Mouse (Mus musculus) neural tube, embryonic 14.5 days (tissue): ENCODE results near the gene Zfp174. TPM values are rescaled to one million over a fixed set of nuclear protein-coding genes. Genes with fewer than 3 reads are reported as not detected.

Source experiments
- ATAC-seq: fragments of 200-750 bp; cut with Nextera tagmentation; 2 replicates; pipeline ENCODE4 v1.8.0; 2017; ENCODE audit warnings: low read depth, mild to moderate bottlenecking, moderate TSS enrichment, moderate library complexity
- H3K27ac ChIP-seq: fragments of 300-500 bp; sonication (generic); 2 replicates; pipeline ENCODE4 v1.5.1; 2014; ENCODE audit warnings: low read depth, mild to moderate bottlenecking, control low read depth, low read length, moderate library complexity, mixed read lengths
- H3K27me3 ChIP-seq: fragments of 300-500 bp; sonication (generic); 2 replicates; pipeline ENCODE4 v1.6.1; 2014; ENCODE audit warnings: low read length; ENCODE audit not compliant: control insufficient read depth, insufficient read depth
- H3K36me3 ChIP-seq: fragments of 300-500 bp; sonication (generic); 2 replicates; pipeline ENCODE4 v1.6.1; 2014; ENCODE audit warnings: low read length, mixed read lengths; ENCODE audit not compliant: control insufficient read depth, insufficient read depth
- H3K4me1 ChIP-seq: fragments of 300-500 bp; sonication (generic); 2 replicates; pipeline ENCODE4 v1.6.1; 2014; ENCODE audit warnings: low read length; ENCODE audit not compliant: control insufficient read depth, insufficient read depth
- H3K4me2 ChIP-seq: fragments of 300-500 bp; sonication (generic); 2 replicates; pipeline ENCODE4 v1.6.1; 2014; ENCODE audit warnings: mild to moderate bottlenecking, low read depth, low read length, control low read depth
- H3K4me3 ChIP-seq: fragments of 300-500 bp; sonication (generic); 2 replicates; pipeline ENCODE4 v1.5.1; 2014; ENCODE audit warnings: low read depth, low read length, control low read depth, mixed read lengths
- H3K9ac ChIP-seq: fragments of 300-500 bp; sonication (generic); replicated peaks from 2 replicates; pipeline ENCODE4 v1.6.1; 2014; ENCODE audit warnings: low read depth, mild to moderate bottlenecking, control low read depth, low read length, mixed read lengths
- H3K9me3 ChIP-seq: fragments of 300-500 bp; sonication (generic); 2 replicates; pipeline ENCODE4 v1.6.1; 2016; ENCODE audit warnings: low read length; ENCODE audit not compliant: control insufficient read depth
- WGBS: fragments of 180-500 bp; shearing (Covaris S2); extraction: QIAGEN DNeasy Blood & Tissue Kit; methylation state at CpG from one replicate; pipeline ENCODE4 v1.1.7; 2014; 5-methylcytosine and 5-hydroxymethylcytosine counted together
- polyA plus RNA-seq: library from polyadenylated mRNA; unstranded; fragments of >200 nt; fragmentation: Nextera tagmentation; extraction: Ambion mirVana; gene quantifications from 2 replicates; pipeline ENCODE4 v1.2.1, GENCODE M21; 2014

Zfp174 gene
- polyA plus RNA-seq, 1 experiment from 2014 or later, result 3.0 TPM

GRCm38 (mm10) chr16:3871815-3872214 is 24.7 kb downstream of the Zfp174 start:
- peaks cover 9% of the 10 kb centered on the region for H3K36me3 ChIP-seq
- H3K9ac ChIP-seq, result peak overlapping the region; percentile 61
- WGBS, result 2% methylated on average over 16 of the region's 16 CpGs
- ATAC-seq, result no peak; the same call in 1 of the 2 replicates
- peak overlapping the region; percentile 88 for H3K4me2 ChIP-seq
- H3K9me3 ChIP-seq, result no peaks in the 10 kb centered on the region
- H3K27ac ChIP-seq, result peak overlapping the region; percentile 50; the same call in 1 of the 2 replicates
- peak overlapping the region; percentile 51 for H3K4me3 ChIP-seq
- no peaks in the 10 kb centered on the region for H3K27me3 ChIP-seq
- H3K4me1 ChIP-seq, result peaks cover 13% of the 10 kb centered on the region; the same call in 1 of the 2 replicates

DNA sequence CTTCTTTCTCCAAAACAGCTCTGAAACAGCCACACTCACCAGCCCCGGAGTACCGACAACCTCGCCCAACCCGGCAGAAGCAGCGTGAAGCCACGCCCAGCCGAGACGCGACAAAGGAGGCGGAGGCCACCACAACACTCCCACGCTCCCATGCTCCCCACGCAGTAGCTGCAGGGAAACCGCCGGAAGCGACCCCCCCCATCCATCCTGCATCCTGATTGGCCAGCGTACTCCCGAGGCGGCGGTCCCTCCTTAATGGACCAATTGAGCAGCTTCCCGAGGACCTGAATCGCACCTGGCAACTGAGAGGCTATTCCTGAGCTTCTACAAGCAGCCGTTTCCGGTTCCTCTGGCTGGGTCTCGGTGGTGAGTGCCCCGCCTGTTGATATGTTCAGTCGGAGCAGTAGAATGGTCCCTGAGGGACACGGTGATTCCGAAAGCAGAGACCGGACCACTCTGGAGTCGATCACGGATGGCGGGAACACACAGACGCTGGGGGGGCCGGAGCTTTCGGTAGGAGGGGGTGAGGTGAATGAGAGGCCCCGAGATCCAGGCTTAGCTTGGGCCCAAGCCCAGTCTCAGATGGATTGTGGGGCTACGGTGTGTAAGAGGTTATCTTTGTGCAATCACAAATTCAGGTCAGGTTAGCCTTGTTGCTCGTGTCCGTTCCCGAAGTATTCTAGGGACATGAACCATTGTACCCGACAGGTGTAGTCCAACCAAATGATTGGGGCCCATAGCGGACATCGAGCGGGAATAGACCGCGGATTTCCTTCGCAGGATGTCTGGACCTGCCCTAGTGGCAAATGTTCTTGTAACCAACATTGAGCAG is 25.4 kb downstream of the Zfp174 start, which contains the start of gene Naa60:
Gene Naa60 (plus strand): TSS at position 160 of the 832 bp plus-strand sequence.
- 5% methylated on average over 47 of the region's 47 CpGs for WGBS
- ATAC-seq, result peak; percentile 98

DNA sequence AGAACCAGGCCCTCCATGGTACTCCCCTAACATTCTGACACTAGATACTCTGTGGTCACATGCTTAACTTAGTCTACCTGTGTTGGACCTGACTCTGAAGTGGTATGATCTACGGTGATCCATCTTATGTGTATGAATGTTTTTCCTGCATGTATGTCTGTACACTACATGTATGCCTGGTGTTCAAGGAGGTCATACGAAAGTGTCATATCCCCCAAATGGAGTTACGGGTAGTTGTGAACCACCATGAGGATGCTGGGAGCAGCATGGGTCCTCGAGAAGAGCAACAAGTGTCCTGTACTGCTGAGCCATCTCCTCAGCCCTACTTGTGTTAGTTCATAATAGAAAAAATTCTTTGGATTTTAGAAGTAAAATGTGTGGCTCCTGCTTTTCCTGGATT is 29.3 kb downstream of the Zfp174 start:
- no peak for ATAC-seq
- H3K27ac ChIP-seq, result no peak overlapping the region
- no peak overlapping the region for H3K4me2 ChIP-seq
- no peaks in the 10 kb centered on the region for H3K27me3 ChIP-seq
- 97% methylated on average over 4 of the region's 4 CpGs for WGBS
- no peak overlapping the region for H3K9ac ChIP-seq
- H3K36me3 ChIP-seq, result 0 out of 2 replicates have a peak, but pooled peaks cover 3% of the 10 kb centered on the region
- H3K4me1 ChIP-seq, result peaks cover 12% of the 10 kb centered on the region; the same call in 1 of the 2 replicates
- no peaks in the 10 kb centered on the region for H3K9me3 ChIP-seq
- no peak overlapping the region for H3K4me3 ChIP-seq

More for the DNA sequence above, 25.4 kb downstream of the Zfp174 start, which contains the start of gene Naa60:
- Histone ChIP-seq H3K4me2 (peak within 1 kb of the TSS; percentile 88), H3K9ac (peak within 1 kb of the TSS; percentile 61), H3K27me3 (no peaks in the 10 kb centered on the region), H3K36me3 (peaks cover 9% of the 10 kb centered on the region), H3K9me3 (no peaks in the 10 kb centered on the region), H3K4me1 (peaks cover 13% of the 10 kb centered on the region; the same call in 1 of the 2 replicates), H3K4me3 (peak within 1 kb of the TSS; percentile 51), H3K27ac (peak within 1 kb of the TSS; percentile 62)

GRCm38 (mm10) chr16:3884201-3885064 is 37.4 kb downstream of the Zfp174 start, which contains the start of the genes Zfp597 and Gm20695:
TSS of gene Zfp597 (minus strand) at chr16:3884561.
TSS of gene Gm20695 (plus strand) at chr16:3884648.
- Histone ChIP-seq H3K9ac (peak within 1 kb of the TSS; percentile 88), H3K4me1 (peaks cover 15% of the 10 kb centered on the region), H3K27me3 (no peaks in the 10 kb centered on the region), H3K9me3 (no peaks in the 10 kb centered on the region), H3K4me3 (peak within 1 kb of the TSS; percentile 89), H3K36me3 (0 out of 2 replicates have a peak, but pooled peaks cover 3% of the 10 kb centered on the region), H3K4me2 (peak within 1 kb of the TSS; percentile 58), H3K27ac (peak within 1 kb of the TSS; percentile 92)
- under 1% methylated on average over 73 of the region's 88 CpGs for WGBS
- ATAC-seq, result peak; percentile 99

GRCm38 (mm10) chr16:3885065-3885670 is 38.1 kb downstream of the Zfp174 start:
- Histone ChIP-seq H3K9ac (peak overlapping the region; percentile 88), H3K36me3 (0 out of 2 replicates have a peak, but pooled peaks cover 2% of the 10 kb centered on the region), H3K4me2 (peak overlapping the region; percentile 58), H3K27ac (peak overlapping the region; percentile 92; the same call in 1 of the 2 replicates), H3K4me3 (peak overlapping the region; percentile 89), H3K27me3 (no peaks in the 10 kb centered on the region), H3K9me3 (no peaks in the 10 kb centered on the region), H3K4me1 (peaks cover 15% of the 10 kb centered on the region)
- ATAC-seq, result no peak
- WGBS, result 4% methylated on average over 10 of the region's 10 CpGs

- ATAC-seq, result no peak
Observed at GRCm38 (mm10) chr16:3891621-3892295, 44.7 kb downstream of the Zfp174 start.

DNA sequence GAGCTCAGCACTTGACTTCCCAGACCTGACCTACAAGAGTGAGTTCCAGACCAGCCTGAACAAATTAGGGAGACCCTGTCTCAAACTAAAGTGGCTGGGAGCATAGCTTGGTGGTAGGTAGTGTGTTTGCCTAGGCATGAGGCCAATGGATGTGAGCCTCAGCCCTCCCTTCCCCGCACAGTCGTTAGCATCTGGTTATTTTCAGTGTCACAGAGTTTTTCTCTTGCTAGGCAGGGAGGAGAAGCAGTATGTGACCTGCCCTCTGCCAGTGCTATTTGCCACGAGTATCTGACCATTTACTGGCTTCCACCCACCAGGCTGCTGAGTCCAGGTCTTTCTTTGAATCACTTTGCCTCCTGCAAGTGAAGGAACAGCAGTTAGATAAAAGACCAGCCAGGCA is 46.7 kb downstream of the Zfp174 start:
- no peak for ATAC-seq
- H3K36me3 ChIP-seq, result peaks cover 18% of the 10 kb centered on the region
- no peaks in the 10 kb centered on the region for H3K4me1 ChIP-seq
- H3K4me2 ChIP-seq, result no peak overlapping the region
- H3K9me3 ChIP-seq, result no peaks in the 10 kb centered on the region
- H3K4me3 ChIP-seq, result no peak overlapping the region
- no peak overlapping the region for H3K9ac ChIP-seq
- H3K27ac ChIP-seq, result no peak overlapping the region
- WGBS, result 75% methylated on average over 3 of the region's 3 CpGs
- no peaks in the 10 kb centered on the region for H3K27me3 ChIP-seq

More at GRCm38 (mm10) chr16:3891621-3892295, 44.7 kb downstream of the Zfp174 start:
- no peaks in the 10 kb centered on the region for H3K4me1 ChIP-seq
- no peak overlapping the region for H3K9ac ChIP-seq
- no peak overlapping the region for H3K4me2 ChIP-seq
- 95% methylated on average over 14 of the region's 14 CpGs for WGBS
- H3K27me3 ChIP-seq, result no peaks in the 10 kb centered on the region
- H3K27ac ChIP-seq, result no peak overlapping the region
- H3K9me3 ChIP-seq, result no peaks in the 10 kb centered on the region
- no peak overlapping the region for H3K4me3 ChIP-seq
- H3K36me3 ChIP-seq, result peaks cover 3% of the 10 kb centered on the region; the same call in 1 of the 2 replicates
